Mouse (Mus musculus): ENCODE data around the gene Lrp10. TPM values are rescaled to one million over a fixed set of nuclear protein-coding genes. Genes with fewer than 3 reads are reported as not detected.

The Lrp10 gene
- polyA plus RNA-seq, 1 experiment = 168 TPM

DNA sequence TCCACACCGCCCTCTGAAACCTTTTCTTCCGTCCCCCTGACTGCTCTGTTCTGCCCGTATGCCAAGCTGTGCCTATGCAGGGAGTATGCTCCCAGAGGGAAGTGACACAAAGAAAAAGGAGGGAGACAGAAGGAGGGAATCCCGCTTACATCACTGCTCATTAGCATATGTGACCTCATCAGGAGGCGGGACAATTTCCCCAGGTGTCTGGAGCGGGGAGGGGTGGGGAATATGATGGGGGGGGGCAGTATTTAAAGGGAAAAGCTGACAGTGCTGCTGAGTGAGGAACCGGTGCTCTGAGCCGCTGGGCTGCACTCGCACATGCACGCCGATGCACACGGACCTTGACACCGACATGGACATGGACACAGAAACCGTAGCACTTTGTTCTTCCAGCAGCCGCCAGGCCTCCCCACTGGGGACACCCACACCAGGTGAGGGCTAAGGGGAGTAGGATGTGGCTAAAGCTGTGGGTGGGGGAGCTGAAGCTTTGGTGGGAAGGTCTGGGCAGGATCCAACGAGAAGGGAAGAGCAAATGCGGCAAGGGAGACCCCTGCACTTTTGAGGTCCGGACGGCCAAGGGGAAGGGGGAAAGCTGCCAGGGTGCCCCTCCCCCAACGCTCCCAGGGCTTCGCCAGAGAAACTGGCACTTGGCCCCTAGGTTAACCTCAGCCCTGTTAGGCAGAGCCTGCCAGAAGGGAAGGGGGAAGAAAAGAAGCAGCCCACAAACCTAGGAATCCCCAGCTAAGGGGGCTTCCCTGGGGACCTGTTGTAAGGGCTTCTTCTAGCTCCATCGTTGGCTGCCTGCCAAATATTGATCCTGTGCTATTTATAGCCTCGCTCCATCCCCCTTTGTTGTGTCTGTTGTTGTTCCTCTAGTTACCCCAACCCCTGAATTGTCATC, 12.3 kb downstream of the Lrp10 start, which contains the start of gene Rem2:
Rem2 (plus strand) TSS at position 160 of the 904 bp plus-strand sequence.
- Histone ChIP-seq H3K27ac (ENCODE audit: insufficient read depth, low read depth, low read length) (no peak within 1 kb of the TSS), H3K27me3 (replicated peaks; ENCODE audit: control insufficient read depth, insufficient read depth, low read length) (no peaks in the 10 kb centered on the region), H3K36me3 (ENCODE audit: control insufficient read depth, insufficient read depth, low read length) (no peaks in the 10 kb centered on the region), H3K4me1 (ENCODE audit: control insufficient read depth, insufficient read depth, low read length) (0 out of 2 replicates have a peak, but pooled peaks cover 2% of the 10 kb centered on the region), H3K4me3 (ENCODE audit: insufficient read depth, low read depth, low read length) (peak within 1 kb of the TSS; percentile 30; the same call in 1 of the 2 replicates)
- TF ChIP-seq POLR2A (IDR thresholded peaks at IDR 0.05; ENCODE audit: low read depth, low read length) = no peak
- TF ChIP-seq CTCF (conservative IDR thresholded peaks at IDR 0.05; ENCODE audit: insufficient read depth, insufficient read length, low read depth, low read length) = no peak
- peak; percentile 62 for DNase-seq
- 7% methylated on average over 23 of the region's 23 CpGs for WGBS

DNA sequence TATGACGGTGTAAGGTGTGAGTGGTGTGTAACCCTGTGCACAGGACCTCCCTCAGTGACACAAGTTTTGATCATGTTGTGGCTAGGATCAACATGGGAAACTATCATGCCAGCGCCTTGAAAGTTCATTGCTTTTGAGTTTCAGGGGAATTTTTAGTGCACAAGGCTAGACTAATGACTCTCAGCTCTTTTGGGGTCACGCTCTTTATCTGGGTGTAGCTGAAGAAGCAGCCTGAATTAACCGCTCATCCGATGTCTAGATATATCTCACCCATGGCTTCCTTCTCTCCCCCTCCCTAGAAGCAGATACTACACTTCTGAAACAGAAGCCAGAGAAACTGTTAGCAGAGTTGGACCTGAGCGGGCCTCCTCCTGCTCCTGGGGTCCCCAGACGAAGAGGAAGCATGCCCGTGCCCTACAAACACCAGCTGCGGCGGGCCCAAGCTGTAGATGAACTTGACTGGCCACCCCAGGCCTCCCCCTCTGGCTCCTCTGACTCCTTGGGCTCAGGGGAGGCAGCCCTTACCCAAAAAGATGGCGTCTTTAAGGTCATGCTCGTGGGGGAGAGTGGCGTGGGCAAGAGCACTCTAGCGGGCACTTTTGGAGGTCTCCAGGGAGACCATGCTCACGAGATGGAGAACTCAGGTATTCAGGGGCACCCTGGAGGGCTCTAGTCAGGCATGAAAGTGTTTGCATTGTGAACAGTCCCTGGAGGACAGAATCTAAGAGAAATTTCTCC, 13.4 kb downstream of the Lrp10 start:
- no peak for DNase-seq
- Histone ChIP-seq H3K27me3 (replicated peaks; ENCODE audit: control insufficient read depth, insufficient read depth, low read length) (no peaks in the 10 kb centered on the region), H3K36me3 (ENCODE audit: control insufficient read depth, insufficient read depth, low read length) (no peaks in the 10 kb centered on the region), H3K27ac (ENCODE audit: insufficient read depth, low read depth, low read length) (no peak overlapping the region), H3K4me3 (ENCODE audit: insufficient read depth, low read depth, low read length) (no peak overlapping the region), H3K4me1 (ENCODE audit: control insufficient read depth, insufficient read depth, low read length) (0 out of 2 replicates have a peak, but pooled peaks cover 2% of the 10 kb centered on the region)
- no peak for TF ChIP-seq POLR2A (IDR thresholded peaks at IDR 0.05; ENCODE audit: low read depth, low read length)
- WGBS = 89% methylated on average over 15 of the region's 15 CpGs

- TF ChIP-seq POLR2A (IDR thresholded peaks at IDR 0.05; ENCODE audit: low read depth, low read length) = no peak
- no peak for TF ChIP-seq CTCF (conservative IDR thresholded peaks at IDR 0.05; ENCODE audit: insufficient read depth, insufficient read length, low read depth, low read length)
- WGBS = 4% methylated on average over 40 of the region's 40 CpGs
- Histone ChIP-seq H3K4me3 (ENCODE audit: insufficient read depth, low read depth, low read length) (peak overlapping the region; percentile 64), H3K27me3 (replicated peaks; ENCODE audit: control insufficient read depth, insufficient read depth, low read length) (no peaks in the 10 kb centered on the region), H3K36me3 (ENCODE audit: control insufficient read depth, insufficient read depth, low read length) (no peaks in the 10 kb centered on the region), H3K4me1 (ENCODE audit: control insufficient read depth, insufficient read depth, low read length) (0 out of 2 replicates have a peak, but pooled peaks cover 2% of the 10 kb centered on the region), H3K27ac (ENCODE audit: insufficient read depth, low read depth, low read length) (no peak overlapping the region)
- peak; percentile 64 for DNase-seq
Measured at GRCm38 (mm10) chr14:54479451-54479920, 15.5 kb downstream of the Lrp10 start.

GRCm38 (mm10) chr14:54480673-54481072, 16.7 kb downstream of the Lrp10 start:
- no peak overlapping the region for H3K27ac ChIP-seq (ENCODE audit: insufficient read depth, low read depth, low read length)
- DNase-seq = no peak

DNA sequence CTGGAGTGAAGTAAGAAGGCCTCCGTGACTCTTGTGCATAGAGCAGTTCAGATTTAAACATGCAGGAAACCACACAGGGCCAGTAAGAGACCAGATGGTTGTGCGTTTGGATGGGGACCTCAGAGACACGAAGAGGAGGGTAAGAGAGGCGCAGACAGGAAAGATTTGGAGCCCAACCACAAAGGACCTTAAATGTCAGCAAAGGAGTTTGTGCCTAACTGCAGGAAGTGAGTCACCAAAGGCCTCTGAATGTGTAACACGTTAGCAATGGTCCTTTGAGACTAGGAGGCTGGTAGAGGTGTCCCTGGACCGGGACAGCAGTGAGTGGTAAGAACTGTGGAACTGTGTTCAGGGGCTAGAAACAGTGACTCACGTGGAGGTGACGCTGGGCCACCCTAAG, 17.5 kb downstream of the Lrp10 start:
- Histone ChIP-seq H3K4me1 (ENCODE audit: control insufficient read depth, insufficient read depth, low read length) (0 out of 2 replicates have a peak, but pooled peaks cover 2% of the 10 kb centered on the region), H3K36me3 (ENCODE audit: control insufficient read depth, insufficient read depth, low read length) (no peaks in the 10 kb centered on the region), H3K27me3 (replicated peaks; ENCODE audit: control insufficient read depth, insufficient read depth, low read length) (no peaks in the 10 kb centered on the region), H3K27ac (ENCODE audit: insufficient read depth, low read depth, low read length) (no peak overlapping the region), H3K4me3 (ENCODE audit: insufficient read depth, low read depth, low read length) (no peak overlapping the region)
- WGBS = 76% methylated on average over 8 of the region's 8 CpGs
- TF ChIP-seq POLR2A (IDR thresholded peaks at IDR 0.05; ENCODE audit: low read depth, low read length) (no peak), CTCF (conservative IDR thresholded peaks at IDR 0.05; ENCODE audit: insufficient read depth, insufficient read length, low read depth, low read length) (no peak)
- DNase-seq = no peak

More at GRCm38 (mm10) chr14:54480673-54481072, 16.7 kb downstream of the Lrp10 start:
- H3K36me3 ChIP-seq (ENCODE audit: control insufficient read depth, insufficient read depth, low read length) = no peaks in the 10 kb centered on the region
- no peaks in the 10 kb centered on the region for H3K27me3 ChIP-seq (replicated peaks; ENCODE audit: control insufficient read depth, insufficient read depth, low read length)
- TF ChIP-seq CTCF (conservative IDR thresholded peaks at IDR 0.05; ENCODE audit: insufficient read depth, insufficient read length, low read depth, low read length) (no peak), POLR2A (IDR thresholded peaks at IDR 0.05; ENCODE audit: low read depth, low read length) (no peak)
- 0 out of 2 replicates have a peak, but pooled peaks cover 2% of the 10 kb centered on the region for H3K4me1 ChIP-seq (ENCODE audit: control insufficient read depth, insufficient read depth, low read length)
- WGBS = 85% methylated on average over 6 of the region's 6 CpGs
- no peak overlapping the region for H3K4me3 ChIP-seq (ENCODE audit: insufficient read depth, low read depth, low read length)

GRCm38 (mm10) chr14:54482498-54482897, 18.6 kb downstream of the Lrp10 start:
- no peaks in the 10 kb centered on the region for H3K27me3 ChIP-seq (replicated peaks; ENCODE audit: control insufficient read depth, insufficient read depth, low read length)
- no peaks in the 10 kb centered on the region for H3K36me3 ChIP-seq (ENCODE audit: control insufficient read depth, insufficient read depth, low read length)
- H3K4me3 ChIP-seq (ENCODE audit: insufficient read depth, low read depth, low read length) = no peak overlapping the region
- no peak for TF ChIP-seq POLR2A (IDR thresholded peaks at IDR 0.05; ENCODE audit: low read depth, low read length)
- TF ChIP-seq CTCF (conservative IDR thresholded peaks at IDR 0.05; ENCODE audit: insufficient read depth, insufficient read length, low read depth, low read length) = peak; percentile 64
- H3K4me1 ChIP-seq (ENCODE audit: control insufficient read depth, insufficient read depth, low read length) = 0 out of 2 replicates have a peak, but pooled peaks cover 2% of the 10 kb centered on the region
- peak; percentile 42 for DNase-seq
- H3K27ac ChIP-seq (ENCODE audit: insufficient read depth, low read depth, low read length) = no peak overlapping the region
- WGBS = 50% methylated on average over 9 of the region's 9 CpGs

Data from kidney, adult 2 months (tissue).